Mouse (Mus musculus): ENCODE measurements at regions not wholly inside any gene's neighbourhood (a gene's known extent, or its start where the extent isn't known, plus 50 kb on each side); places are given as distances from the start of the nearest gene placed in this dataset.

DNA sequence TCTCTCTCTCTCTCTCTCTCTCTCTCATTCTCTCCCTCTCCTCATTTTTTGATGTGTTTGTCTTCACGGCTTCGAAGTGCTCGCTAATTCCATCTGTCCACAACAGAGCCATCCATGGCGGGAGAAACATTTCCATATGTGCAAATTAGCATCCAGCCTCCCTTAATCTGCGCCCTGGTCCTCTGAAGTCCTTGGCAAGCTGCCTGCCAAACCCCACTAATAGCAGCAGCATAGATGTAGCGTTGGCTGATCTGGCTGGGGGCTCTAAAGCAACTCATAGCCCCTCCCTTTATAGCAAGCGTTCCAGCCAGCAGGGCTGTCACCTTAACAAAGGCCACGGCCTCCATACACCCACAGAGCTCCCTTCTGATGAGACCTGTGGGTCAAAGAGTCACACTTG, 272.3 kb upstream of the 3110018I06Rik start:
- TF ChIP-seq POLR2A (IDR thresholded peaks at IDR 0.05; ENCODE audit: control insufficient read depth in 1 of 2, insufficient read depth in 1 of 2, low read depth in 1 of 2, low read length in 2 of 2, poor library complexity in 1 of 2), result no peak
- no peak for TF ChIP-seq JUND (IDR thresholded peaks at IDR 0.05; ENCODE audit: low read depth, low read length)
- no peak for TF ChIP-seq CTCF (IDR thresholded peaks at IDR 0.05 in 2 of 3, conservative IDR thresholded peaks at IDR 0.05 in 1 of 3; ENCODE audit: control insufficient read depth in 1 of 3, insufficient read depth in 1 of 3, low read depth in 2 of 3, low read length in 3 of 3, poor library complexity in 1 of 3, severe bottlenecking in 1 of 3)
- TF ChIP-seq POLR2AphosphoS2 (IDR thresholded peaks at IDR 0.05; ENCODE audit: low read length), result no peak
- TF ChIP-seq TBP (IDR thresholded peaks at IDR 0.05; ENCODE audit: low read depth, low read length), result no peak
- TF ChIP-seq MEF2A (IDR thresholded peaks at IDR 0.05; ENCODE audit: extremely low read depth, insufficient replicate concordance, low read depth, low read length, poor library complexity, severe bottlenecking), result no peak
- no peak for TF ChIP-seq E2F4 (IDR thresholded peaks at IDR 0.05; ENCODE audit: borderline replicate concordance, low read depth, low read length)
- TF ChIP-seq HCFC1 (IDR thresholded peaks at IDR 0.05; ENCODE audit: low read depth, low read length), result no peak
- TF ChIP-seq BHLHE40 (IDR thresholded peaks at IDR 0.05; ENCODE audit: borderline replicate concordance, low read depth, low read length), result no peak
- no peak for TF ChIP-seq USF1 (IDR thresholded peaks at IDR 0.05; ENCODE audit: low read depth, low read length)
